In the genomic region with DNA sequence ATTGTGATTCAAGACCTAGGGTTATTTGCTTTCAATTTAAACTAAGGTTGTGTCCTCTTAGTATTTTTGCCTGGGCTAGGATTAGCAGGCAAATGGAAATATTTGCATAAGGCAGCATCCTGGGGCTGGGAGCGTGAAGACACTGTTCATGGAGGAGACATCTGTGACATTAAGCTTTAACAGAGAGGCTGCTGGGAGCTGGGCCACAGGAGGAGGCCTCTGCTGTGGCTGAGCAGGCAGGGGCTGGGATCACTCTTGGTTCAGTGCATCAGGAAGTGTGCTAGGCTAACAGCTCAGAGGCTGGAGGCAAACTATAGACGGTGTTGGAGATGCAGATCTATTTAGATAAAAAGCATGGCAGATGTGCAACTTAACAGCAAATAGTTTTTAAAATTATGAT, we compare ENCODE assay signal across 28 mouse cellular contexts. TPM values are rescaled to one million over a fixed set of nuclear protein-coding genes. Genes with fewer than 3 reads are reported as not detected.
DNase-seq lines count a peak whose midpoint lies in the region; ATAC-seq and TF ChIP-seq lines count a peak whose summit lies in the region.
"Had no signal": no experiment of that assay in that cellular context is flagged by ENCODE, and none has a peak within 500 bp of the region (broad histone marks: within the 10 kb centered on the region; RNA-seq: fewer than 3 reads in every experiment).

No protein-coding gene starts in this region.

- H3K9ac ChIP-seq in midbrain, embryonic 11.5 days (ENCODE audit: low read length): no peak overlapping the region
- H3K9ac ChIP-seq: embryonic facial prominence, embryonic 12.5 days; hindbrain, embryonic 14.5 days; limb, embryonic 12.5 days; liver, embryonic 15.5 days; lung, embryonic 14.5 days had no signal

- H3K36me3 ChIP-seq in midbrain, embryonic 10.5 days: peaks cover 5% of the 10 kb centered on the region
- H3K36me3 ChIP-seq in midbrain, embryonic 11.5 days (ENCODE audit: control insufficient read depth, insufficient read depth, low read length): no peaks in the 10 kb centered on the region
- no peaks in the 10 kb centered on the region for H3K36me3 ChIP-seq in testis, adult 2 months (ENCODE audit: control insufficient read depth, insufficient read depth, low read length)
- H3K36me3 ChIP-seq: embryonic facial prominence, embryonic 12.5 days; G1E; liver, embryonic 15.5 days had no signal

- H3K27me3 ChIP-seq in midbrain, embryonic 10.5 days (ENCODE audit: low read depth, poor library complexity, severe bottlenecking): no peaks in the 10 kb centered on the region
- no peaks in the 10 kb centered on the region for H3K27me3 ChIP-seq in midbrain, embryonic 11.5 days (ENCODE audit: control insufficient read depth, insufficient read depth, low read length)
- no peaks in the 10 kb centered on the region for H3K27me3 ChIP-seq in testis, adult 2 months (ENCODE audit: control insufficient read depth, insufficient read depth, low read length)
- H3K27me3 ChIP-seq: CH12.LX; embryonic facial prominence, embryonic 12.5 days; limb, embryonic 12.5 days had no signal

- no peak overlapping the region for H3K4me2 ChIP-seq in midbrain, embryonic 11.5 days
- H3K4me2 ChIP-seq: embryonic facial prominence, embryonic 12.5 days; limb, embryonic 12.5 days; liver, embryonic 15.5 days; lung, embryonic 14.5 days had no signal

- no peak overlapping the region for H3K27ac ChIP-seq in midbrain, embryonic 10.5 days (replicated peaks)
- no peak overlapping the region for H3K27ac ChIP-seq in midbrain, embryonic 11.5 days (ENCODE audit: low read depth, low read length)
- no peak overlapping the region for H3K27ac ChIP-seq in testis, adult 2 months (ENCODE audit: control insufficient read depth, insufficient read depth, low read depth, low read length)
- H3K27ac ChIP-seq: embryonic facial prominence, embryonic 12.5 days; hindbrain, embryonic 14.5 days; limb, embryonic 12.5 days; liver, embryonic 15.5 days had no signal

- DNase-seq in midbrain, embryonic 10.5 days (ENCODE audit: low spot score): peak; percentile 27
- DNase-seq in midbrain, embryonic 11.5 days (ENCODE audit: low spot score, missing footprints): no peak
- no peak for DNase-seq in testis, postnatal 10 days (ENCODE audit: low spot score)
- DNase-seq in embryo, embryonic 10 days (ENCODE audit: low spot score): peak; percentile 16
- peak; percentile 52 for DNase-seq in retina, postnatal 1 day
- DNase-seq in heart, postnatal 14 days: no peak
- no peak for DNase-seq in heart, adult 18-20 months
- DNase-seq: adrenal gland, postnatal 25 days; cerebellum, adult 18-20 months; gastrocnemius, postnatal 10 days; kidney, adult 11 months; kidney, postnatal 14 days; lung, embryonic 14.5 days; lung, postnatal 14 days; right cerebral cortex, adult 18-20 months; right cerebral cortex, postnatal 4 days; thymus, postnatal 14 days had no signal

- TF ChIP-seq CTCF in testis, adult 2 months (IDR thresholded peaks at IDR 0.05; ENCODE audit: control insufficient read depth, insufficient read depth, insufficient replicate concordance, low read depth, low read length): no peak

- no peaks in the 10 kb centered on the region; the same call in 1 of the 2 replicates for H3K9me3 ChIP-seq in midbrain, embryonic 10.5 days (replicated peaks)
- peaks cover 4% of the 10 kb centered on the region; the same call in 1 of the 2 replicates for H3K9me3 ChIP-seq in midbrain, embryonic 11.5 days (ENCODE audit: control insufficient read depth, low read length)
- H3K9me3 ChIP-seq: liver, embryonic 15.5 days had no signal

- intact Hi-C loops in heart, postnatal 14 days (cut with DNase I): loop anchor here (5.0 kb wide), 2 partner anchors 41 to 84 kb away; no protein-coding TSS in a partner anchor

- H3K4me3 ChIP-seq in midbrain, embryonic 10.5 days: no peak overlapping the region
- no peak overlapping the region for H3K4me3 ChIP-seq in midbrain, embryonic 11.5 days (ENCODE audit: low read depth, low read length)
- peak overlapping the region; percentile 73 for H3K4me3 ChIP-seq in testis, adult 2 months (ENCODE audit: control insufficient read depth, low read depth, low read length)
- H3K4me3 ChIP-seq: embryonic facial prominence, embryonic 12.5 days; limb, embryonic 12.5 days; liver, embryonic 15.5 days; myocyte had no signal

- WGBS in midbrain, embryonic 10.5 days: 37% methylated on average over 2 of the region's 2 CpGs
- WGBS in midbrain, embryonic 11.5 days: 25% methylated on average over 2 of the region's 2 CpGs

- no peak for ATAC-seq in midbrain, embryonic 11.5 days (ENCODE audit: low FRiP score)
- ATAC-seq: inflammation-experienced regulatory T-cells, adult 6 months had no signal

- TF ChIP-seq POLR2A in testis, adult 2 months (IDR thresholded peaks at IDR 0.05; ENCODE audit: control insufficient read depth, low read depth, low read length): no peak

- H3K4me1 ChIP-seq in midbrain, embryonic 10.5 days: peaks cover 48% of the 10 kb centered on the region
- H3K4me1 ChIP-seq in midbrain, embryonic 11.5 days (ENCODE audit: control insufficient read depth, insufficient read depth, low read length): peaks cover 7% of the 10 kb centered on the region; the same call in 1 of the 2 replicates
- H3K4me1 ChIP-seq in testis, adult 2 months (ENCODE audit: control insufficient read depth, insufficient read depth, low read length): peaks cover 8% of the 10 kb centered on the region
- H3K4me1 ChIP-seq: embryonic facial prominence, embryonic 12.5 days; liver, embryonic 15.5 days had no signal

RNA-seq across cellular contexts. Expression of gene Tmeff1, which starts 2.0 kb away (rescaled TPM):
- polyA plus RNA-seq in midbrain, embryonic 10.5 days (2016; fragmentation: Nextera tagmentation; extraction: Ambion mirVana): 90.3 and 136 TPM in 2 replicates
- 258 TPM in 2 replicates for polyA plus RNA-seq in midbrain, embryonic 11.5 days (2014; fragmentation: Nextera tagmentation; extraction: Ambion mirVana)
- polyA plus RNA-seq in testis, adult 2 months (2012; rRNA removed): 32.4 and 39.8 TPM in 2 replicates
- 10 to 100 TPM; 12.5 to 13.1 TPM for total RNA-seq in heart, postnatal 14 days (2021)
- 10 to 100 TPM; 10.7 TPM for total RNA-seq in heart, adult 18-20 months (2021)
- total RNA-seq: common myeloid progenitor, adult 5-6 weeks; G1E had no signal
- polyA plus RNA-seq: G1E; inflammation-experienced regulatory T-cells, adult 6 months; liver, adult 2 months had no signal

RNA-seq across cellular contexts. Expression of gene Msantd3, which starts 43.2 kb away (rescaled TPM):
- polyA plus RNA-seq in midbrain, embryonic 10.5 days (2016; fragmentation: Nextera tagmentation; extraction: Ambion mirVana): 69.1 and 71.2 TPM in 2 replicates
- polyA plus RNA-seq in midbrain, embryonic 11.5 days (2014; fragmentation: Nextera tagmentation; extraction: Ambion mirVana): 77.6 and 81.8 TPM in 2 replicates
- polyA plus RNA-seq in testis, adult 2 months (2012; rRNA removed): 4.3 and 6.0 TPM in 2 replicates
- total RNA-seq in heart, postnatal 14 days (2021): 10 to 100 TPM; 24.1 to 25.8 TPM
- 10 to 100 TPM; 18.2 to 19.6 TPM for total RNA-seq in heart, adult 18-20 months (2021)
- total RNA-seq: CH12.LX had no signal
- polyA plus RNA-seq: G1E; inflammation-experienced regulatory T-cells, adult 6 months had no signal

Comparison
In these comparisons a context has a peak if more than half of its experiments do, and no peak if none do; other contexts are left out.
1. DNase-seq: peak in midbrain, embryonic 10.5 days (single experiment), embryo, embryonic 10 days (single experiment) and retina, postnatal 1 day (single experiment); none in midbrain, embryonic 11.5 days (single experiment), testis, postnatal 10 days (single experiment), heart, postnatal 14 days (0 of 2) and heart, adult 18-20 months (0 of 2).